Mouse (Mus musculus) left cerebral cortex, postnatal 36 days (tissue): ENCODE data around the gene Ano4. TPM values are rescaled to one million over a fixed set of nuclear protein-coding genes. Genes with fewer than 3 reads are reported as not detected.

Experiments used
- DNase-seq, 2 experiments: peaks; one replicate each; pipeline ENCODE4 v3.0.0; 2021 to 2022; ENCODE audit warnings: low spot score in 2 of 2, mixed read lengths in 1 of 2
- intact Hi-C: fragments of 180-260 bp; cut with DNase I; formaldehyde crosslinking; loops from one replicate; pipeline ENCODE4 v1.15.1; 2025
- total RNA-seq, 2 experiments: library from RNA; stranded (reverse); gene quantifications; 2 replicates each; pipeline ENCODE4 v1.2.3; 2021

The Ano4 gene
- total RNA-seq, 2 experiments from 2014 or later: 21.1 to 22.1 TPM

DNA sequence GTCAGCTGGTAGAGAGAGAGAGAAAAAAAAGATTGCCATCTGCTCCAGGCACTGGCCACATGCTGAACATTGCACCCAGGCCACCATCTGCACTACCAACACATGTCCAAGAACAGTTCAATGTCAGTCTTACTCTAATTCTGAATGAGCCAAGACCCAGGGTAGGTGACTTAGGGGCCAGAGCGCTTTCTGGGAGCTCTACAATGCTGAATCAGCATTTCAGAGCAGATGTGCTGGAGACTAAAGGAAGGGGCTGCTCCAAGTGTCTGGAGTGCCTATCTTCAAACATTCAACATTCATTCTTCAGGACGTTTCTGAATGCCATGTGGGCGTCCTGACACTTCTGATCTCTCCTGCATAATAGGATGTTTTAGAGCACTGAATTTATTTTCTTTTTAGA is 51.8 kb downstream of the Ano4 start:
- intact Hi-C loops: no loop called here
- DNase-seq: no peak

GRCm38 (mm10) chr10:89290698-89291097 is 53.9 kb downstream of the Ano4 start:
- DNase-seq: no peak
- intact Hi-C loops: no loop called here

GRCm38 (mm10) chr10:89289290-89289689 is 55.3 kb downstream of the Ano4 start:
- intact Hi-C loops: no loop called here

DNA sequence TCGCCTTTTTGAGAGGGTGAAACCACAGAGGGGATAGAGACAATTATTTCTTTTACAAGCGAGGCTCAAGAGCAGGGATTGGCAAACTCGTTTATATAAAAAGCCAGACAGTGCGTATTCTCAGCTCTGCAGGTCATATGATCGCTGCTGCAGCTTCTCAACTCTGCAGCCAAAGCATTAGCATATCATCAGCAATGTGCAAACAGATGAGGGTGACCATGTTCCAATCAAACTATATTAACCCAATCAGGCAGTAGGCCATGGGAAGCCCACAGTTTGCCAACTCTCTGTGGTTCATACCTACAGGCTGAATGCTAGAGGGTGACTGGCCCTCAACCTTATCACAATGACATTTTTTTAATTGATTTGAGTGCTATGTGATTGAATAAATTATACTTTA is 64.2 kb downstream of the Ano4 start:
- intact Hi-C loops: no loop called here
- no peak for DNase-seq

More at GRCm38 (mm10) chr10:89289290-89289689, 55.3 kb downstream of the Ano4 start:
- DNase-seq: no peak

DNA sequence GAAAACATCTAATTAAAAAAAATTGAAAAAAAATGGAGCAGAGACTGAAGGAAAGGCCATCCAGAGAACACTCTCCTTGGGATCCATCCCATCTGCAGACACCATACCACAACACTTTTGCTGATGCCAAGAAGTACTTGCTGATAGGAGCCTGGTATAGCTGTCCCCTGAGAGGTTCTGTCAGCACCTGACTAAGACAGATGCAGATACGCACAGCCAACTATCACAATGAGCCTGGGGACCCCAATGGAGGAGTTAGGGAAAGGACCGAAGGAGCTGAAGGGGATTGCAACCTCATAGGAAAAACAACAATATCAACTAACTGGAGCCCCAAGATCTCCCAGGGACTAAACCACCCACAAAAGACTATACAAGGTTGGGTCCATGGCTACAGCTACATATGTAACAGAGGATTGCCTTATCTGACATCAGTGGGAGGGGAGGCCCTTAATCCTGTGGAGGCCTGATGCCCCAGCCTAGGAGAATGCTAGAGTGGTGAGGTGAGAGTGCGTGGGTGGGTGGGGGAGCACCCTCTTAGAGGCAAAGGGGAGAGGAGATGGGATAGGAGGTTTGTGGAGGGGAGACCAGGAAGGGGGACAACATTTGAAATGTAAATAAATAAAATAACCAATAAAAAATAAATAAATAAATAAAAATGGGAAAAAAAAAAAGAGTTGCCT is 71.4 kb downstream of the Ano4 start:
- DNase-seq: no peak
- intact Hi-C loops: no loop called here

GRCm38 (mm10) chr10:89267312-89267711 is 77.2 kb downstream of the Ano4 start:
- no peak for DNase-seq
- intact Hi-C loops: no loop called here

DNA sequence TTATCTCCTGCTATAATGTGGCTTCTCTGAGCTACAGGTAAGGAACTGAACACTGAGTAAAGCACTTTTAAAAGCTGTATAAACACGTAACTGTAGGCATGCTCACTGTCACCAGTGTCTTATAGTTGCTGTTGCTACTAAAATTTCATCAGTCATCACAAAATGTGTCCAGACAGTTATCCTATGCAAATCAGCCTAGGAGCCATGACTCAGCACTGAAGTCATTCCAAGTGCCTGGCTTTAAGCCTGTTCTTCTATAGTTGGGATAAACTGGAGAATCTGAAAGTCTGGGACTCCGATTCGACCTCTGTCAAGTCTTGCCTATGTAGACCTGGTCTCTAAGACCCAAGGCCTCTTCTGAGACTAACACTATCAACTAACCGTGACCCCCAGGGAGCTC is 81.2 kb downstream of the Ano4 start:
- DNase-seq: peak in 1 of 2 experiments; percentile 18
- intact Hi-C loops: no loop called here

- intact Hi-C loops: no loop called here
- DNase-seq: peak; percentile 34 to 35
Observed at GRCm38 (mm10) chr10:89257457-89258381, 86.8 kb downstream of the Ano4 start.

GRCm38 (mm10) chr10:89256762-89257456 is 87.7 kb downstream of the Ano4 start:
- peak; percentile 52 to 54 for DNase-seq
- intact Hi-C loops: no loop called here

DNA sequence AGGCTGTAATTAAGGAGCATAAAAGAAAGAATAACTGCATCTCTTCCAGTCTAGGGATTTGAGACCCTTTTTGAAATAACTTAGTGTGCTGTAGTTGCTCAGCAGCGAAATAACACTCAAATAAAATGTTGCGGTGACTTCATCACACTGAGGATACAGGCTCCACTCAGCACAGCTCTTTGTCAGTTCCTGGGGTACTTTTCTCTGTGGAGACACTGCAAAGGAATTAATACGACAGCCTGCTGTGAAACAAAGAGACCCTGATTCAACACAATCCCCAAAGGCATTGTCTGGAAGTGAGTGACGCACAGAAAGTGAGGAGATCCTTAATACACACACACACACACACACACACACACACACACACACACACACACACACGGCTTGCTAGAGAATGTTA is 89.8 kb downstream of the Ano4 start:
- intact Hi-C loops: no loop called here
- DNase-seq: no peak

GRCm38 (mm10) chr10:89253799-89254198 is 90.8 kb downstream of the Ano4 start:
- intact Hi-C loops: no loop called here

GRCm38 (mm10) chr10:89252636-89253035 is 91.9 kb downstream of the Ano4 start:
- DNase-seq: no peak
- intact Hi-C loops: no loop called here

More at GRCm38 (mm10) chr10:89253799-89254198, 90.8 kb downstream of the Ano4 start:
- no peak for DNase-seq

DNA sequence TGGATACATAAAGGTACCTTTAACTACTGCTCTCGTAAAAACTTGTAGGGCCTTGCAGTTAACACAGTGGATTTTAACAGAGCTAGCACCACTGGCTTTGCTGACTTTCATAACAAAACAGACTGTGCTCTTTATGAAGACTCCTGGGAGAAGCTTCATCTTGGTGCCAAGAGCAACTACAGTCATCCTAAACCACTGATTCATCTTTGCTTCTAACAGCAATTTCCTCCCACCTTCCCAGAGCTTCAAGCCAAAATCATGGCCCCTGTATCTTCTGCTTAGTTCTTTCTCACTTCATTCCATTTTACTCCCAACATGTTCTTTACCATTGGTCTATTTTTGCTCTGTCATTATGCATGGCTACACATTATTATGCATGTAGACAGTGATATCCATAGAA is 100.8 kb downstream of the Ano4 start:
- DNase-seq: no peak
- intact Hi-C loops: no loop called here

DNA sequence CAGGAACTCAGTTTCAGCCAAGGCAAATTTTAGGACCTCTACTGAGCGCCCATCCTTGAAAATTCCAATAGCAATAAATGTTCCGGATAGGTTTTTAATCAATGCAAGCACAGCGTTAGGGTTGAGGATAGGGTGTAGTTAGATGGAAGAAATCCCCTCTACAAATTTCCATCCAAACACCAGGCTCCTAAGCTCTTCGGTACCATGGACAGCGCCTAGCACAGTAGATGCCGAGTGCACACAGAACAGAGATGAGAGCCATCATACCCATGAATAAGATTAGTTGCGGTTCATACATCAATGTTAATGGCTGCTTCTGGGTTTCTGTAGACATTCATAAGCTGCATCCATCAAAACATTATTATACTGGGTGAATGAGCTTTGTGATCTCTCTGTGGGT is 120.0 kb downstream of the Ano4 start:
- no peak for DNase-seq
- intact Hi-C loops: no loop called here

GRCm38 (mm10) chr10:89222284-89222989 is 122.1 kb downstream of the Ano4 start:
- no peak for DNase-seq
- intact Hi-C loops: no loop called here

- intact Hi-C loops: no loop called here
- DNase-seq: no peak
Observed at GRCm38 (mm10) chr10:89216078-89216477, 128.5 kb downstream of the Ano4 start.

GRCm38 (mm10) chr10:89205858-89206257 is 138.7 kb downstream of the Ano4 start:
- intact Hi-C loops: no loop called here
- no peak for DNase-seq

- intact Hi-C loops: no loop called here
- DNase-seq: no peak
Observed at GRCm38 (mm10) chr10:89196444-89196843, 148.1 kb downstream of the Ano4 start.

GRCm38 (mm10) chr10:89195068-89195467 is 149.5 kb downstream of the Ano4 start:
- DNase-seq: no peak
- intact Hi-C loops: no loop called here

DNA sequence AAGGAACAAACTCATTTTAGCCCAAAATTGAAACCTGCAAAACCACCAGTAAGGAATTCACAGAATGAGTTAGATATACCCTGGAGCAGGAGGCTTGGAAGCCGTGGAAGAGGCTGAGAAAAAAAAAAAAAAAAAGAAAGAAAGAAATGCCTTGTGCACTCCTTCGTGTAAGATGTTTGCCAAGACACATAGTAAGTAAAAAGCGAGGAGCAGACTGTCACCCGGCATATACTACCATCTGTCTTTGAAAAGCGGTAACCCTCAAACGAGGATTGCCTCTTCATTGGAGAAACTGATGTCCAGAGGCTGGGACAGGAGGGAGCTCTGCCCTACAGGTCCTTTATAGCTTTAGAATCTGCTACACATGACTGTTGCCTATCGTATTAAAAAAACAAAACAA is 150.1 kb downstream of the Ano4 start:
- DNase-seq: no peak
- intact Hi-C loops: no loop called here
